Mouse (Mus musculus): ENCODE measurements around the gene Yeats2.

- TF ChIP-seq POLR2A (IDR thresholded peaks at IDR 0.05; ENCODE audit: insufficient read depth, low read depth, low read length) (no peak), CTCF (IDR thresholded peaks at IDR 0.05) (no peak)
Measured at GRCm38 (mm10) chr16:20265089-20265488, 124.2 kb downstream of the Yeats2 start.

All from heart, adult 2 months (tissue).